Mouse (Mus musculus) lung, adult 18-20 months (tissue): ENCODE data around the gene Aldh3b3.
A peak's percentile ranks its signal among the peaks of the same experiment; 100 is the strongest.

Experiments
- DNase-seq, 2 experiments: peaks; one replicate each; pipeline ENCODE4 v3.0.0; 2022; ENCODE audit warnings: mixed read lengths in 2 of 2

The Aldh3b3 gene

GRCm38 (mm10) chr19:3958470-3958869, at the start of gene Aldh3b3:
TSS of gene Aldh3b3 (plus strand) at chr19:3958645.
- no peak for DNase-seq

GRCm38 (mm10) chr19:3910206-3910605, 48.2 kb upstream of the Aldh3b3 start:
- DNase-seq: no peak

GRCm38 (mm10) chr19:3912337-3913204, 45.9 kb upstream of the Aldh3b3 start, which contains the start of gene Ndufs8:
TSS of gene Ndufs8 (minus strand) at chr19:3912774.
- DNase-seq: peak; percentile 96 to 97

- DNase-seq: no peak
These were observed 44.8 kb upstream of the Aldh3b3 start for GRCm38 (mm10) chr19:3913692-3914091.

GRCm38 (mm10) chr19:3914535-3914934, 43.9 kb upstream of the Aldh3b3 start:
- DNase-seq: no peak

- no peak for DNase-seq
These were observed 41.7 kb upstream of the Aldh3b3 start for GRCm38 (mm10) chr19:3916727-3917126.

GRCm38 (mm10) chr19:3919928-3920327, 38.5 kb upstream of the Aldh3b3 start:
- no peak for DNase-seq

GRCm38 (mm10) chr19:3922661-3923371, 35.6 kb upstream of the Aldh3b3 start:
- DNase-seq: no peak

- DNase-seq: peak in 1 of 2 experiments; percentile 52
These were observed 34.9 kb upstream of the Aldh3b3 start for GRCm38 (mm10) chr19:3923586-3923985.

GRCm38 (mm10) chr19:3924190-3924589, 34.3 kb upstream of the Aldh3b3 start:
- DNase-seq: no peak

- DNase-seq: no peak
These were observed 33.6 kb upstream of the Aldh3b3 start for GRCm38 (mm10) chr19:3924868-3925267.

GRCm38 (mm10) chr19:3925859-3926258, 32.6 kb upstream of the Aldh3b3 start:
- DNase-seq: no peak

- peak; percentile 87 to 93 for DNase-seq
These were observed 32.2 kb upstream of the Aldh3b3 start for GRCm38 (mm10) chr19:3926279-3926678.

- DNase-seq: no peak
These were observed 31.8 kb upstream of the Aldh3b3 start for GRCm38 (mm10) chr19:3926685-3927084.

- no peak for DNase-seq
These were observed 30.5 kb upstream of the Aldh3b3 start for GRCm38 (mm10) chr19:3927989-3928388.

- no peak for DNase-seq
These were observed 29.7 kb upstream of the Aldh3b3 start for GRCm38 (mm10) chr19:3928779-3929178.

GRCm38 (mm10) chr19:3929211-3929941, 29.1 kb upstream of the Aldh3b3 start, which contains the start of gene Aldh3b1:
TSS of gene Aldh3b1 (minus strand) at chr19:3929808.
- DNase-seq: peak; percentile 94 to 96

GRCm38 (mm10) chr19:3930262-3931057, 28.0 kb upstream of the Aldh3b3 start:
- DNase-seq: no peak

GRCm38 (mm10) chr19:3931716-3932115, 26.7 kb upstream of the Aldh3b3 start:
- DNase-seq: peak; percentile 44 to 57

GRCm38 (mm10) chr19:3935032-3935895, 23.2 kb upstream of the Aldh3b3 start, which contains the start of gene Unc93b1:
TSS of gene Unc93b1 (plus strand) at chr19:3935186.
- DNase-seq: peak; percentile 85 to 87
